Mouse (Mus musculus) bone marrow macrophage, adult 2 months (primary cell): ENCODE data around the gene Chrnb2.

Source experiments
- CTCF ChIP-seq: IDR thresholded peaks from 2 replicates; pipeline ENCODE4 v1.5.1; 2012; ENCODE audit warnings: low read depth, mild to moderate bottlenecking, low read length, moderate library complexity
- POLR2A ChIP-seq: IDR thresholded peaks from 2 replicates; pipeline ENCODE4 v1.6.1; 2012; ENCODE audit warnings: mild to moderate bottlenecking, low read depth, low read length, borderline replicate concordance

GRCm38 (mm10) chr3:89807881-89808280 is 43.4 kb upstream of the Chrnb2 start:
- TF ChIP-seq CTCF = no peak
- no peak for TF ChIP-seq POLR2A
